Mouse (Mus musculus) limb, embryonic 12.5 days (tissue): ENCODE measurements around the gene Hdac4. TPM values are rescaled to one million over a fixed set of nuclear protein-coding genes. Genes with fewer than 3 reads are reported as not detected.

Source experiments
- ATAC-seq: fragments of 200-750 bp; cut with Nextera tagmentation; 2 replicates; pipeline ENCODE4 v1.8.0; 2017; ENCODE audit warnings: low read depth, moderate TSS enrichment; ENCODE audit not compliant: insufficient number of reproducible peaks, insufficient read depth, low FRiP score, low TSS enrichment
- H3K27ac ChIP-seq: fragments of 300-500 bp; sonication (generic); 2 replicates; pipeline ENCODE4 v1.5.1; 2016; ENCODE audit warnings: mild to moderate bottlenecking, moderate library complexity
- H3K27me3 ChIP-seq: fragments of 300-500 bp; sonication (generic); 2 replicates; pipeline ENCODE4 v1.6.1; 2016; ENCODE audit warnings: mild to moderate bottlenecking, moderate library complexity
- H3K36me3 ChIP-seq: fragments of 300-500 bp; sonication (generic); 2 replicates; pipeline ENCODE4 v1.6.1; 2016; ENCODE audit warnings: mild to moderate bottlenecking, moderate library complexity
- H3K4me1 ChIP-seq: fragments of 300-500 bp; sonication (generic); replicated peaks from 2 replicates; pipeline ENCODE4 v1.6.1; 2016
- H3K4me2 ChIP-seq: fragments of 300-500 bp; sonication (generic); 2 replicates; pipeline ENCODE4 v1.6.1; 2016; ENCODE audit warnings: mild to moderate bottlenecking, moderate library complexity
- H3K4me3 ChIP-seq: fragments of 300-500 bp; sonication (generic); replicated peaks from 2 replicates; pipeline ENCODE4 v1.5.1; 2016; ENCODE audit warnings: mild to moderate bottlenecking
- H3K9ac ChIP-seq: fragments of 300-500 bp; sonication (generic); replicated peaks from 2 replicates; pipeline ENCODE4 v1.6.1; 2016; ENCODE audit warnings: mild to moderate bottlenecking, moderate library complexity
- H3K9me3 ChIP-seq: fragments of 300-500 bp; sonication (generic); 2 replicates; pipeline ENCODE4 v1.6.1; 2016; ENCODE audit warnings: mild to moderate bottlenecking, moderate library complexity
- WGBS: fragments of 180-500 bp; shearing (Covaris S2); methylation state at CpG from one replicate; pipeline ENCODE4 v1.1.7; 2016; 5-methylcytosine and 5-hydroxymethylcytosine counted together
- polyA plus RNA-seq: library from polyadenylated mRNA; unstranded; fragments of >200 nt; fragmentation: Nextera tagmentation; extraction: Ambion mirVana; gene quantifications from 2 replicates; pipeline ENCODE4 v1.2.1, GENCODE M21; 2016

The Hdac4 gene
- polyA plus RNA-seq, 1 experiment from 2014 or later = 26.0 TPM

- H3K9ac ChIP-seq = no peak overlapping the region
- H3K4me3 ChIP-seq = no peak overlapping the region
- no peaks in the 10 kb centered on the region for H3K27me3 ChIP-seq
- no peak for ATAC-seq
- peaks cover 42% of the 10 kb centered on the region for H3K4me1 ChIP-seq
- H3K27ac ChIP-seq = no peak overlapping the region
- H3K4me2 ChIP-seq = no peak overlapping the region
- H3K9me3 ChIP-seq = no peaks in the 10 kb centered on the region
- WGBS = 64% methylated on average over 8 of the region's 8 CpGs
- H3K36me3 ChIP-seq = peaks cover 62% of the 10 kb centered on the region
Observed at GRCm38 (mm10) chr1:91961231-91961630, 234.3 kb downstream of the Hdac4 start.

GRCm38 (mm10) chr1:91959891-91960290 is 235.6 kb downstream of the Hdac4 start:
- Histone ChIP-seq H3K36me3 (peaks cover 69% of the 10 kb centered on the region), H3K4me2 (no peak overlapping the region)

GRCm38 (mm10) chr1:91959044-91959443 is 236.5 kb downstream of the Hdac4 start:
- Histone ChIP-seq H3K9me3 (no peaks in the 10 kb centered on the region), H3K9ac (no peak overlapping the region), H3K4me2 (no peak overlapping the region), H3K27ac (no peak overlapping the region), H3K27me3 (no peaks in the 10 kb centered on the region), H3K4me3 (no peak overlapping the region), H3K36me3 (peaks cover 76% of the 10 kb centered on the region), H3K4me1 (peaks cover 28% of the 10 kb centered on the region)
- no peak for ATAC-seq
- WGBS = 90% methylated on average over 5 of the region's 5 CpGs

More at GRCm38 (mm10) chr1:91959891-91960290, 235.6 kb downstream of the Hdac4 start:
- no peak for ATAC-seq
- no peaks in the 10 kb centered on the region for H3K27me3 ChIP-seq
- no peak overlapping the region for H3K9ac ChIP-seq
- WGBS = 84% methylated on average over 3 of the region's 3 CpGs
- H3K4me1 ChIP-seq = peaks cover 32% of the 10 kb centered on the region
- no peaks in the 10 kb centered on the region for H3K9me3 ChIP-seq
- H3K27ac ChIP-seq = no peak overlapping the region
- no peak overlapping the region for H3K4me3 ChIP-seq

GRCm38 (mm10) chr1:91956229-91956628 is 239.3 kb downstream of the Hdac4 start:
- H3K27me3 ChIP-seq = no peaks in the 10 kb centered on the region
- 78% methylated on average over 4 of the region's 4 CpGs for WGBS
- H3K27ac ChIP-seq = no peak overlapping the region
- peaks cover 95% of the 10 kb centered on the region for H3K36me3 ChIP-seq
- peaks cover 21% of the 10 kb centered on the region for H3K4me1 ChIP-seq
- no peak for ATAC-seq
- no peak overlapping the region for H3K4me3 ChIP-seq
- no peak overlapping the region for H3K4me2 ChIP-seq
- H3K9me3 ChIP-seq = no peaks in the 10 kb centered on the region
- H3K9ac ChIP-seq = no peak overlapping the region

- Histone ChIP-seq H3K9me3 (no peaks in the 10 kb centered on the region), H3K27ac (peak overlapping the region; percentile 37; the same call in 1 of the 2 replicates), H3K9ac (no peak overlapping the region), H3K4me1 (peaks cover 21% of the 10 kb centered on the region), H3K4me3 (no peak overlapping the region), H3K36me3 (peaks cover 90% of the 10 kb centered on the region), H3K4me2 (no peak overlapping the region), H3K27me3 (no peaks in the 10 kb centered on the region)
- WGBS = 91% methylated on average over 5 of the region's 5 CpGs
- ATAC-seq = no peak
Observed at GRCm38 (mm10) chr1:91954954-91955353, 240.5 kb downstream of the Hdac4 start.

GRCm38 (mm10) chr1:91952912-91953311 is 242.6 kb downstream of the Hdac4 start:
- ATAC-seq = no peak
- 24% methylated on average over 6 of the region's 6 CpGs for WGBS

GRCm38 (mm10) chr1:91947441-91947840 is 248.1 kb downstream of the Hdac4 start:
- 0 out of 2 replicates have a peak, but pooled peaks cover under 1% of the 10 kb centered on the region for H3K4me1 ChIP-seq
- 94% methylated on average over 7 of the region's 7 CpGs for WGBS
- H3K27ac ChIP-seq = no peak overlapping the region
- H3K9ac ChIP-seq = no peak overlapping the region
- no peak overlapping the region for H3K4me3 ChIP-seq
- no peaks in the 10 kb centered on the region for H3K9me3 ChIP-seq
- H3K36me3 ChIP-seq = peaks cover 94% of the 10 kb centered on the region
- no peaks in the 10 kb centered on the region for H3K27me3 ChIP-seq
- no peak overlapping the region for H3K4me2 ChIP-seq
- no peak for ATAC-seq

More at GRCm38 (mm10) chr1:91952912-91953311, 242.6 kb downstream of the Hdac4 start:
- H3K4me3 ChIP-seq = no peak overlapping the region
- 0 out of 2 replicates have a peak overlapping the region, but pooled peaks have one; percentile 20 for H3K27ac ChIP-seq
- no peaks in the 10 kb centered on the region for H3K27me3 ChIP-seq
- peaks cover 21% of the 10 kb centered on the region for H3K4me1 ChIP-seq
- no peaks in the 10 kb centered on the region for H3K9me3 ChIP-seq
- H3K9ac ChIP-seq = no peak overlapping the region
- peaks cover 90% of the 10 kb centered on the region for H3K36me3 ChIP-seq
- H3K4me2 ChIP-seq = no peak overlapping the region

- Histone ChIP-seq H3K9ac (no peak overlapping the region), H3K9me3 (no peaks in the 10 kb centered on the region), H3K36me3 (peaks cover 88% of the 10 kb centered on the region), H3K27ac (no peak overlapping the region), H3K4me2 (no peak overlapping the region), H3K27me3 (no peaks in the 10 kb centered on the region), H3K4me1 (no peaks in the 10 kb centered on the region), H3K4me3 (no peak overlapping the region)
- 87% methylated on average over 2 of the region's 2 CpGs for WGBS
- no peak for ATAC-seq
Observed at GRCm38 (mm10) chr1:91942583-91942982, 252.9 kb downstream of the Hdac4 start.

GRCm38 (mm10) chr1:91942031-91942430 is 253.5 kb downstream of the Hdac4 start:
- Histone ChIP-seq H3K27me3 (no peaks in the 10 kb centered on the region), H3K4me1 (no peaks in the 10 kb centered on the region), H3K4me2 (no peak overlapping the region), H3K9ac (no peak overlapping the region), H3K4me3 (no peak overlapping the region), H3K27ac (no peak overlapping the region), H3K36me3 (peaks cover 86% of the 10 kb centered on the region), H3K9me3 (no peaks in the 10 kb centered on the region)
- ATAC-seq = no peak
- 45% methylated on average over 3 of the region's 3 CpGs for WGBS

GRCm38 (mm10) chr1:91941094-91941493 is 254.4 kb downstream of the Hdac4 start:
- H3K27ac ChIP-seq = no peak overlapping the region
- H3K9ac ChIP-seq = no peak overlapping the region
- no peak overlapping the region for H3K4me2 ChIP-seq
- 84% methylated on average over 1 of the region's 1 CpGs for WGBS
- H3K36me3 ChIP-seq = peaks cover 85% of the 10 kb centered on the region
- H3K4me3 ChIP-seq = no peak overlapping the region
- H3K27me3 ChIP-seq = no peaks in the 10 kb centered on the region
- H3K4me1 ChIP-seq = no peaks in the 10 kb centered on the region
- no peak for ATAC-seq
- H3K9me3 ChIP-seq = no peaks in the 10 kb centered on the region

GRCm38 (mm10) chr1:91935171-91935570 is 260.3 kb downstream of the Hdac4 start:
- no peak overlapping the region for H3K4me3 ChIP-seq
- no peak overlapping the region for H3K9ac ChIP-seq
- H3K4me1 ChIP-seq = no peaks in the 10 kb centered on the region
- no peaks in the 10 kb centered on the region for H3K27me3 ChIP-seq
- no peaks in the 10 kb centered on the region for H3K9me3 ChIP-seq
- no peak overlapping the region for H3K4me2 ChIP-seq
- H3K36me3 ChIP-seq = peaks cover 68% of the 10 kb centered on the region
- no peak overlapping the region for H3K27ac ChIP-seq
- 83% methylated on average over 3 of the region's 3 CpGs for WGBS
- no peak for ATAC-seq

- peaks cover 71% of the 10 kb centered on the region for H3K36me3 ChIP-seq
- H3K4me3 ChIP-seq = no peak overlapping the region
- ATAC-seq = no peak
- H3K27ac ChIP-seq = no peak overlapping the region
- no peaks in the 10 kb centered on the region for H3K27me3 ChIP-seq
- H3K4me1 ChIP-seq = no peaks in the 10 kb centered on the region
- no peak overlapping the region for H3K4me2 ChIP-seq
- H3K9me3 ChIP-seq = no peaks in the 10 kb centered on the region
- H3K9ac ChIP-seq = no peak overlapping the region
- 82% methylated on average over 8 of the region's 8 CpGs for WGBS
Observed at GRCm38 (mm10) chr1:91933681-91934080, 261.8 kb downstream of the Hdac4 start.
